Mouse (Mus musculus) T-helper 1 cell (primary cell): ENCODE measurements around the gene Nkiras2.
"Not testable (repeated sequence)": the region's sequence is repeated elsewhere in the genome, so short reads cannot be mapped to it uniquely, and the experiment has no call there.

Source experiments
- in situ Hi-C: fragments of 300-600 bp; cut with MboI, MseI; formaldehyde crosslinking; loops from one replicate; pipeline ENCODE4 v1.15.1; 2025; ENCODE audit warnings: high pct_unique_total_duplicates

The Nkiras2 gene

GRCm38 (mm10) chr11:100601372-100601771 is 17.7 kb upstream of the Nkiras2 start:
- in situ Hi-C loops, result no loop called here

GRCm38 (mm10) chr11:100603155-100603554 is 15.9 kb upstream of the Nkiras2 start:
- in situ Hi-C loops, result no loop called here

- in situ Hi-C loops, result no loop called here
These were observed 15.2 kb upstream of the Nkiras2 start for GRCm38 (mm10) chr11:100603813-100604212.

- in situ Hi-C loops, result no loop called here
These were observed 14.6 kb upstream of the Nkiras2 start for GRCm38 (mm10) chr11:100604321-100605005.

GRCm38 (mm10) chr11:100605451-100605850 is 13.6 kb upstream of the Nkiras2 start:
- in situ Hi-C loops, result no loop called here

- in situ Hi-C loops, result no loop called here
These were observed 11.9 kb upstream of the Nkiras2 start for GRCm38 (mm10) chr11:100607121-100607520.

GRCm38 (mm10) chr11:100608796-100609195 is 10.2 kb upstream of the Nkiras2 start:
- in situ Hi-C loops, result no loop called here

- in situ Hi-C loops, result no loop called here
These were observed 9.6 kb upstream of the Nkiras2 start for GRCm38 (mm10) chr11:100609355-100609996.

- in situ Hi-C loops, result no loop called here
These were observed 8.9 kb upstream of the Nkiras2 start for GRCm38 (mm10) chr11:100609997-100610680.

- in situ Hi-C loops, result no loop called here
These were observed 7.4 kb upstream of the Nkiras2 start for GRCm38 (mm10) chr11:100611627-100612026.

- in situ Hi-C loops, result no loop called here
These were observed 5.8 kb upstream of the Nkiras2 start for GRCm38 (mm10) chr11:100613241-100613640.

GRCm38 (mm10) chr11:100616332-100616731 is 2.7 kb upstream of the Nkiras2 start:
- in situ Hi-C loops, result no loop called here

GRCm38 (mm10) chr11:100616836-100617235 is 2.2 kb upstream of the Nkiras2 start:
- in situ Hi-C loops, result not testable (repeated sequence)

- in situ Hi-C loops, result no loop called here
These were observed 1.6 kb upstream of the Nkiras2 start for GRCm38 (mm10) chr11:100617480-100617879.

GRCm38 (mm10) chr11:100619485-100619975 is 486 bp downstream of the Nkiras2 start:
- in situ Hi-C loops, result no loop called here

- in situ Hi-C loops, result no loop called here
These were observed 938 bp downstream of the Nkiras2 start, which contains the start of gene Dnajc7 for GRCm38 (mm10) chr11:100619982-100620381. Gene Dnajc7 (minus strand): TSS chr11:100620168.

GRCm38 (mm10) chr11:100622714-100623113 is 3.7 kb downstream of the Nkiras2 start:
- in situ Hi-C loops, result no loop called here

- in situ Hi-C loops, result no loop called here
These were observed 4.8 kb downstream of the Nkiras2 start for GRCm38 (mm10) chr11:100623867-100624266.

- in situ Hi-C loops, result no loop called here
These were observed 7.0 kb downstream of the Nkiras2 start for GRCm38 (mm10) chr11:100625754-100626700.

GRCm38 (mm10) chr11:100626701-100627195 is 7.7 kb downstream of the Nkiras2 start:
- in situ Hi-C loops, result no loop called here

GRCm38 (mm10) chr11:100628056-100628455 is 9.0 kb downstream of the Nkiras2 start:
- in situ Hi-C loops, result no loop called here
